In genomic region chr3:84345646-84345980, GRCm38 (mm10) we compare ENCODE assay signal across 8 mouse cellular contexts. TPM values are rescaled to one million over a fixed set of nuclear protein-coding genes. Genes with fewer than 3 reads are reported as not detected.
DNase-seq lines count a peak whose midpoint lies in the region; ATAC-seq lines count a peak whose summit lies in the region.

No protein-coding gene starts in this region.

- H3K4me2 ChIP-seq in liver, embryonic 12.5 days = peak overlapping the region; percentile 68
- peak overlapping the region; percentile 80 for H3K4me2 ChIP-seq in stomach, embryonic 16.5 days (ENCODE audit: low read depth, low read length)

- ATAC-seq in liver, embryonic 12.5 days = no peak
- no peak; the same call in 1 of the 2 replicates for ATAC-seq in stomach, embryonic 16.5 days (ENCODE audit: insufficient read depth, low FRiP score)
- no peak for ATAC-seq in cerebellum, adult (ENCODE audit: insufficient number of reproducible peaks, low FRiP score, low TSS enrichment)

- peak overlapping the region; percentile 52 for H3K4me3 ChIP-seq in hindbrain, embryonic 10.5 days
- no peak overlapping the region; the same call in 1 of the 2 replicates for H3K4me3 ChIP-seq in liver, embryonic 12.5 days
- H3K4me3 ChIP-seq in stomach, embryonic 16.5 days (replicated peaks; ENCODE audit: low read length) = peak overlapping the region; percentile 42

- peaks cover 35% of the 10 kb centered on the region for H3K4me1 ChIP-seq in hindbrain, embryonic 10.5 days (replicated peaks)
- peaks cover 37% of the 10 kb centered on the region for H3K4me1 ChIP-seq in liver, embryonic 12.5 days
- peaks cover 12% of the 10 kb centered on the region for H3K4me1 ChIP-seq in stomach, embryonic 16.5 days (ENCODE audit: control insufficient read depth, insufficient read depth, low read length)

- peak; percentile 55 for DNase-seq in adrenal gland, postnatal 14 days
- DNase-seq in adrenal gland, adult 18-20 months (ENCODE audit: low spot score in 2 of 2) = no peak
- peak; percentile 38 for DNase-seq in NIH3T3 (ENCODE audit: low read depth)
- no peak for DNase-seq in hindbrain, embryonic 10.5 days (ENCODE audit: low spot score)
- DNase-seq in thymus, postnatal 14 days = no peak

- H3K9ac ChIP-seq in liver, embryonic 12.5 days = no peak overlapping the region
- H3K9ac ChIP-seq in stomach, embryonic 16.5 days (ENCODE audit: low read length) = peak overlapping the region; percentile 57; the same call in 1 of the 2 replicates

- H3K27ac ChIP-seq in hindbrain, embryonic 10.5 days = 0 out of 2 replicates have a peak overlapping the region, but pooled peaks have one; percentile 13
- no peak overlapping the region for H3K27ac ChIP-seq in liver, embryonic 12.5 days
- H3K27ac ChIP-seq in stomach, embryonic 16.5 days (ENCODE audit: low read length) = no peak overlapping the region

- no peaks in the 10 kb centered on the region for H3K9me3 ChIP-seq in hindbrain, embryonic 10.5 days
- H3K9me3 ChIP-seq in liver, embryonic 12.5 days (replicated peaks) = no peaks in the 10 kb centered on the region
- H3K9me3 ChIP-seq in stomach, embryonic 16.5 days (replicated peaks; ENCODE audit: control insufficient read depth, low read length) = no peaks in the 10 kb centered on the region

- H3K27me3 ChIP-seq in hindbrain, embryonic 10.5 days (ENCODE audit: insufficient read depth, poor library complexity, severe bottlenecking) = peaks cover 35% of the 10 kb centered on the region
- peaks cover 66% of the 10 kb centered on the region for H3K27me3 ChIP-seq in liver, embryonic 12.5 days (replicated peaks)
- H3K27me3 ChIP-seq in stomach, embryonic 16.5 days (ENCODE audit: control insufficient read depth, insufficient read depth, low read length) = no peaks in the 10 kb centered on the region

- WGBS in hindbrain, embryonic 10.5 days = 54% methylated on average over 6 of the region's 6 CpGs
- WGBS in liver, embryonic 12.5 days (ENCODE audit: insufficient replicate concordance) = 27% methylated on average over 6 of the region's 6 CpGs
- WGBS in stomach, embryonic 16.5 days = 60% methylated on average over 6 of the region's 6 CpGs

- no peaks in the 10 kb centered on the region for H3K36me3 ChIP-seq in hindbrain, embryonic 10.5 days
- no peaks in the 10 kb centered on the region for H3K36me3 ChIP-seq in liver, embryonic 12.5 days
- H3K36me3 ChIP-seq in stomach, embryonic 16.5 days (ENCODE audit: control insufficient read depth, insufficient read depth, low read length) = no peaks in the 10 kb centered on the region

RNA-seq across cellular contexts. Expression of gene Trim2, which starts 38.9 kb away (rescaled TPM):
- 53.5 and 56.7 TPM in 2 replicates for total RNA-seq in adrenal gland, postnatal 14 days (2021)
- total RNA-seq in adrenal gland, adult 18-20 months (2021) = 10 to 100 TPM; 29.2 to 88.9 TPM
- polyA plus RNA-seq in hindbrain, embryonic 10.5 days (2016; fragmentation: Nextera tagmentation; extraction: Ambion mirVana) = 65.9 and 87.0 TPM in 2 replicates
- 4.0 and 5.2 TPM in 2 replicates for polyA plus RNA-seq in liver, embryonic 12.5 days (2016; fragmentation: Nextera tagmentation; extraction: Ambion mirVana)
- 33.4 and 39.9 TPM in 2 replicates for polyA plus RNA-seq in stomach, embryonic 16.5 days (2015; fragmentation: Nextera tagmentation; extraction: Ambion mirVana)

Comparison
In these comparisons a context has a peak if more than half of its experiments do, and no peak if none do; other contexts are left out.
1. DNase-seq: peak in adrenal gland, postnatal 14 days (single experiment) and NIH3T3 (single experiment); none in adrenal gland, adult 18-20 months (0 of 2), hindbrain, embryonic 10.5 days (single experiment) and thymus, postnatal 14 days (single experiment).